Mouse (Mus musculus) fibroblast of lung, adult 2 months (primary cell): ENCODE results near the gene Ppp3r1.
A peak's percentile ranks its signal among the peaks of the same experiment; 100 is the strongest.
"Not testable (repeated sequence)": the region's sequence is repeated elsewhere in the genome, so short reads cannot be mapped to it uniquely, and the experiment has no call there.

Experiments
- DNase-seq: peaks from one replicate; pipeline ENCODE4 v3.0.0-alpha.2; 2011; ENCODE audit warnings: low read depth

The Ppp3r1 gene

GRCm38 (mm10) chr11:17199840-17200501 is 40.9 kb downstream of the Ppp3r1 start:
- DNase-seq: no peak

- DNase-seq: no peak
These were observed 41.9 kb downstream of the Ppp3r1 start for GRCm38 (mm10) chr11:17200936-17201335.

- DNase-seq: no peak
These were observed 43.4 kb downstream of the Ppp3r1 start for GRCm38 (mm10) chr11:17202481-17202880.

- DNase-seq: peak; percentile 93
These were observed 52.4 kb downstream of the Ppp3r1 start, which contains the start of gene Pno1 for GRCm38 (mm10) chr11:17211258-17212140. Gene Pno1 (minus strand): TSS chr11:17211568.

GRCm38 (mm10) chr11:17212141-17212495 is 53.1 kb downstream of the Ppp3r1 start:
- peak; percentile 4 for DNase-seq

- no peak for DNase-seq
These were observed 53.9 kb downstream of the Ppp3r1 start for GRCm38 (mm10) chr11:17212903-17213509.

GRCm38 (mm10) chr11:17215475-17215874 is 56.4 kb downstream of the Ppp3r1 start:
- DNase-seq: no peak

GRCm38 (mm10) chr11:17221126-17221525 is 62.1 kb downstream of the Ppp3r1 start:
- no peak for DNase-seq

GRCm38 (mm10) chr11:17232792-17233191 is 73.7 kb downstream of the Ppp3r1 start:
- DNase-seq: no peak

- DNase-seq: no peak
These were observed 77.5 kb downstream of the Ppp3r1 start for GRCm38 (mm10) chr11:17236449-17237037.

- DNase-seq: not testable (repeated sequence)
These were observed 79.5 kb downstream of the Ppp3r1 start for GRCm38 (mm10) chr11:17238598-17238997.

- DNase-seq: no peak
These were observed 89.7 kb downstream of the Ppp3r1 start for GRCm38 (mm10) chr11:17248715-17249114.
